Mouse (Mus musculus): ENCODE measurements around the gene Slc44a5. TPM values are rescaled to one million over a fixed set of nuclear protein-coding genes. Genes with fewer than 3 reads are reported as not detected.

Slc44a5 gene
- 0.03 TPM in 2 replicates for polyA plus RNA-seq (2012; rRNA removed)

- Histone ChIP-seq H3K36me3 (ENCODE audit: control insufficient read depth, insufficient read depth, low read length) (no peaks in the 10 kb centered on the region), H3K4me3 (ENCODE audit: low read depth, low read length) (peak within 1 kb of the TSS; percentile 30), H3K4me1 (ENCODE audit: control insufficient read depth, insufficient read depth, insufficient read length, low read length) (no peaks in the 10 kb centered on the region), H3K27me3 (ENCODE audit: control insufficient read depth, insufficient read depth, low read length) (peaks cover 17% of the 10 kb centered on the region), H3K27ac (ENCODE audit: insufficient read depth, low read depth, low read length) (no peak within 1 kb of the TSS)
- no peak for TF ChIP-seq POLR2A (IDR thresholded peaks at IDR 0.05; ENCODE audit: low read depth, low read length)
- TF ChIP-seq CTCF (IDR thresholded peaks at IDR 0.05; ENCODE audit: extremely low read depth, insufficient read length, insufficient replicate concordance, low read depth, low read length): no peak
- WGBS: 3% methylated on average over 66 of the region's 66 CpGs
Measured at GRCm38 (mm10) chr3:153973171-153973948, at the start of gene Slc44a5. TSS of gene Slc44a5 (plus strand) at chr3:153973436.

DNA sequence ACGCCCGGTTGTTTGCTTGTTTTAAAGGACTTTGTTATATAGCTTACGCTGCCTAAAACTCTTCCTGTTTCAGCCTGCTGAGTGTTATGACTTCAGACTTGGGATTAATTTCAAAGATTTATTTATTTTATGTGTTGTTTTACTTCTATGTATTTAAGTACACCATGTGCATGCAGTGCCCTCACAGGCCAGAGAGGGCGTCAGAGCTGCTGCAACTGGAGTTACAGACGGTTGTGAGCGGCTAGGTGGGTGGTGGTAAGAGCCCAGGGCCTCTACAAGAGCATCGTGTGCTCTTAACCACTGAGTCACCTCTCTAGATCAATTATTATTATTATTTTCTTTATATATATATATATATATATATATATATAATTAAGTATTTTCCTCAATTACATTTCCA is 46.9 kb upstream of the Slc44a5 start:
- 88% methylated on average over 7 of the region's 7 CpGs for WGBS
- H3K4me1 ChIP-seq (ENCODE audit: control insufficient read depth, insufficient read depth, insufficient read length, low read length): no peaks in the 10 kb centered on the region
- no peak overlapping the region for H3K27ac ChIP-seq (ENCODE audit: insufficient read depth, low read depth, low read length)
- peaks cover 43% of the 10 kb centered on the region for H3K36me3 ChIP-seq (ENCODE audit: control insufficient read depth, insufficient read depth, low read length)
- H3K27me3 ChIP-seq (ENCODE audit: control insufficient read depth, insufficient read depth, low read length): no peaks in the 10 kb centered on the region
- H3K4me3 ChIP-seq (ENCODE audit: low read depth, low read length): no peak overlapping the region
- TF ChIP-seq CTCF (IDR thresholded peaks at IDR 0.05; ENCODE audit: extremely low read depth, insufficient read length, insufficient replicate concordance, low read depth, low read length) (no peak), POLR2A (IDR thresholded peaks at IDR 0.05; ENCODE audit: low read depth, low read length) (no peak)

DNA sequence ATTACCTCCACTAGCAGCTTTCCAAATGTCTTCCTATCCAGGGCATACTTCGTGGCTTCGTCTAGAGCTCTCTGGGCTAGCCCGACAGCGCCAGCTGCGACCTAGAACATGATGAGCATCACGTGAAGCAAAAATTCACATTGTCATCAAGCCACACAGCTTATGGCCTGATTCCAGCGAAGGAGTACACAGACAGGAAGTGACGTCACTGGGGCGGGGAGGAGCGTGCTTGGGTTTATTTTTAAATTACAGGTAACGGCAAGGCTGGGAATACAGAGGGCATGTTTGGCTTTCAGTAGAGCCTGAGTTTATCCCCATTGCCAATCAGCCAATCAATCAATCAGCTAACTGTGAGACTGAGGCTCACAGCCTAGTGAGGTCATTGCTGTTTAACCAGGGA is 43.7 kb upstream of the Slc44a5 start:
- Histone ChIP-seq H3K4me1 (ENCODE audit: control insufficient read depth, insufficient read depth, insufficient read length, low read length) (no peaks in the 10 kb centered on the region), H3K4me3 (ENCODE audit: low read depth, low read length) (no peak overlapping the region), H3K27me3 (ENCODE audit: control insufficient read depth, insufficient read depth, low read length) (no peaks in the 10 kb centered on the region), H3K27ac (ENCODE audit: insufficient read depth, low read depth, low read length) (no peak overlapping the region), H3K36me3 (ENCODE audit: control insufficient read depth, insufficient read depth, low read length) (peaks cover 47% of the 10 kb centered on the region)
- 89% methylated on average over 11 of the region's 11 CpGs for whole genome bisulfite sequencing
- no peak for TF ChIP-seq CTCF (IDR thresholded peaks at IDR 0.05; ENCODE audit: extremely low read depth, insufficient read length, insufficient replicate concordance, low read depth, low read length)
- no peak for TF ChIP-seq POLR2A (IDR thresholded peaks at IDR 0.05; ENCODE audit: low read depth, low read length)

- Histone ChIP-seq H3K36me3 (ENCODE audit: control insufficient read depth, insufficient read depth, low read length) (peaks cover 45% of the 10 kb centered on the region), H3K4me3 (ENCODE audit: low read depth, low read length) (no peak overlapping the region), H3K4me1 (ENCODE audit: control insufficient read depth, insufficient read depth, insufficient read length, low read length) (no peaks in the 10 kb centered on the region), H3K27me3 (ENCODE audit: control insufficient read depth, insufficient read depth, low read length) (no peaks in the 10 kb centered on the region), H3K27ac (ENCODE audit: insufficient read depth, low read depth, low read length) (no peak overlapping the region)
- WGBS: 93% methylated on average over 5 of the region's 5 CpGs
- TF ChIP-seq POLR2A (IDR thresholded peaks at IDR 0.05; ENCODE audit: low read depth, low read length): no peak
- no peak for TF ChIP-seq CTCF (IDR thresholded peaks at IDR 0.05; ENCODE audit: extremely low read depth, insufficient read length, insufficient replicate concordance, low read depth, low read length)
Measured at GRCm38 (mm10) chr3:153932461-153932860, 40.8 kb upstream of the Slc44a5 start.

DNA sequence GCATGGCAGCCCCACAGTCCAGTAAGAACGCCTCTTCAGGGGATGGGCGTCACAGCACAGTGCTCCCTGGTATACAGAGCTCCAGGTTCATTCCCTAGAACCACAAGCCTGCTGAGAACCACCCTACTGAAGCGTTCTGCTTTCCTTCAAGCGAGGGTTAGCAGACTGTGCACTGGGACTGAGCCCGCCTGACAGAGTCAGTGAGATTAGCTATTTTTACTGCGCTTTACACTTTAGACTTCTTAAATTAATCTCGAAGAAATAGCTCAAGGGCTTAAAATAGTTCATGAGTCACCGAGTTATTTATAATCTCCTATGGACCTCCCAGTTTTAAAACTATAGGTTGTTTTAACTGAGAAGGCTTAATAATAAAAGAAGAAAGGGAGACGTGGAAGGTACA is 37.4 kb upstream of the Slc44a5 start:
- TF ChIP-seq CTCF (IDR thresholded peaks at IDR 0.05; ENCODE audit: extremely low read depth, insufficient read length, insufficient replicate concordance, low read depth, low read length) (no peak), POLR2A (IDR thresholded peaks at IDR 0.05; ENCODE audit: low read depth, low read length) (no peak)
- H3K4me1 ChIP-seq (ENCODE audit: control insufficient read depth, insufficient read depth, insufficient read length, low read length): no peaks in the 10 kb centered on the region
- WGBS: 79% methylated on average over 9 of the region's 9 CpGs
- H3K36me3 ChIP-seq (ENCODE audit: control insufficient read depth, insufficient read depth, low read length): peaks cover 41% of the 10 kb centered on the region
- H3K27ac ChIP-seq (ENCODE audit: insufficient read depth, low read depth, low read length): no peak overlapping the region
- no peaks in the 10 kb centered on the region for H3K27me3 ChIP-seq (ENCODE audit: control insufficient read depth, insufficient read depth, low read length)
- no peak overlapping the region for H3K4me3 ChIP-seq (ENCODE audit: low read depth, low read length)

DNA sequence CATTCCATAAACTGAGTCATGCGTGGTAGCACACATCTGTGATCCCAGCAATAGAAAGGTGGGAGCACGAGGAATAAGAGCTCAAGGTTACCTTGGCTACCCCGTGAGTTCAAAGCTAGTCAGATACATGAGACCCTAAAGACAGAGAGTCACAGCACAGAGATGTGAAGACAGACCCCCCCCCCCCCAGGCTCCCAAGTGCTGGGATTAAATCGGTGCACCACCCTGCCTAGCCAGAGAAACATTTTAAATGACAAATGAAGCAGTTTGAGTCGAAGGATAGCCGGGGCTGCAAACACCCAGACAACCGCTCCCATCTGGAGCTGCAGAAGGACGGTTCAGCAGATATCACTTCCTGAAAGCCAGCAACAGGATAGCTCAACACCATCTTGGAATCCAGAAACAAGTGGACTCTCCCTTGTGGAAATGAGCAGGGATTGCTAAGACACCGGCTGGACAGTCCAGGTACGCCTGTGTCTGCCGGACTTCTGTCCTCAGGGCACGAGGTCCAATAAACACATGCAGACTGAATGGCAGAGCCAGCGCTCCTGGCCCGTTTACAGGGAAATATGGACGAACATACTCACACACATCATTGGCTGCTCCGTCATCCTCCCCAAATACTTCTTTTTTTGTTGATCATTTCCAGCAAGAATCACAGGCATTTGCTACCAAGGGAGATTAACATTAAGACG is 36.0 kb upstream of the Slc44a5 start:
- TF ChIP-seq CTCF (IDR thresholded peaks at IDR 0.05; ENCODE audit: extremely low read depth, insufficient read length, insufficient replicate concordance, low read depth, low read length) (no peak), POLR2A (IDR thresholded peaks at IDR 0.05; ENCODE audit: low read depth, low read length) (no peak)
- 93% methylated on average over 17 of the region's 17 CpGs for WGBS
- no peaks in the 10 kb centered on the region for H3K4me1 ChIP-seq (ENCODE audit: control insufficient read depth, insufficient read depth, insufficient read length, low read length)
- no peak overlapping the region for H3K27ac ChIP-seq (ENCODE audit: insufficient read depth, low read depth, low read length)
- H3K27me3 ChIP-seq (ENCODE audit: control insufficient read depth, insufficient read depth, low read length): no peaks in the 10 kb centered on the region
- H3K4me3 ChIP-seq (ENCODE audit: low read depth, low read length): no peak overlapping the region
- H3K36me3 ChIP-seq (ENCODE audit: control insufficient read depth, insufficient read depth, low read length): peaks cover 44% of the 10 kb centered on the region

- Histone ChIP-seq H3K4me1 (ENCODE audit: control insufficient read depth, insufficient read depth, insufficient read length, low read length) (no peaks in the 10 kb centered on the region), H3K27me3 (ENCODE audit: control insufficient read depth, insufficient read depth, low read length) (no peaks in the 10 kb centered on the region), H3K4me3 (ENCODE audit: low read depth, low read length) (no peak overlapping the region), H3K27ac (ENCODE audit: insufficient read depth, low read depth, low read length) (no peak overlapping the region), H3K36me3 (ENCODE audit: control insufficient read depth, insufficient read depth, low read length) (peaks cover 24% of the 10 kb centered on the region)
- 75% methylated on average over 8 of the region's 8 CpGs for WGBS
- no peak for TF ChIP-seq CTCF (IDR thresholded peaks at IDR 0.05; ENCODE audit: extremely low read depth, insufficient read length, insufficient replicate concordance, low read depth, low read length)
- no peak for TF ChIP-seq POLR2A (IDR thresholded peaks at IDR 0.05; ENCODE audit: low read depth, low read length)
Measured at GRCm38 (mm10) chr3:153940021-153940420, 33.2 kb upstream of the Slc44a5 start.

Data from small intestine, adult 2 months (tissue).